Mouse (Mus musculus): ENCODE measurements around the gene Sag.

Sag gene

GRCm38 (mm10) chr1:87853601-87854361, 50.3 kb downstream of the Sag start:
- peak in 1 of 2 experiments; percentile 20 for DNase-seq (ENCODE audit: low spot score in 2 of 2)

- no peak for DNase-seq (ENCODE audit: low spot score in 2 of 2)
These were observed 50.9 kb downstream of the Sag start for GRCm38 (mm10) chr1:87854411-87854810.

- no peak for DNase-seq (ENCODE audit: low spot score in 2 of 2)
These were observed 51.4 kb downstream of the Sag start for GRCm38 (mm10) chr1:87854851-87855251.

- DNase-seq (ENCODE audit: low spot score in 2 of 2), result no peak
These were observed 52.0 kb downstream of the Sag start for GRCm38 (mm10) chr1:87855522-87855921.

GRCm38 (mm10) chr1:87856823-87857222, 53.3 kb downstream of the Sag start:
- DNase-seq (ENCODE audit: low spot score in 2 of 2), result peak in 1 of 2 experiments; percentile 61

GRCm38 (mm10) chr1:87858031-87858430, 54.6 kb downstream of the Sag start:
- no peak for DNase-seq (ENCODE audit: low spot score in 2 of 2)

- DNase-seq (ENCODE audit: low spot score in 2 of 2), result no peak
These were observed 55.0 kb downstream of the Sag start for GRCm38 (mm10) chr1:87858529-87858928.

- no peak for DNase-seq (ENCODE audit: low spot score in 2 of 2)
These were observed 60.1 kb downstream of the Sag start for GRCm38 (mm10) chr1:87863602-87864001.

- no peak for DNase-seq (ENCODE audit: low spot score in 2 of 2)
These were observed 61.4 kb downstream of the Sag start for GRCm38 (mm10) chr1:87864889-87865288.

GRCm38 (mm10) chr1:87866672-87867071, 63.2 kb downstream of the Sag start:
- no peak for DNase-seq (ENCODE audit: low spot score in 2 of 2)

GRCm38 (mm10) chr1:87871546-87871945, 68.1 kb downstream of the Sag start:
- DNase-seq (ENCODE audit: low spot score in 2 of 2), result peak in 1 of 2 experiments; percentile 26

GRCm38 (mm10) chr1:87873081-87873480, 69.6 kb downstream of the Sag start:
- DNase-seq (ENCODE audit: low spot score in 2 of 2), result no peak

GRCm38 (mm10) chr1:87876065-87876464, 72.6 kb downstream of the Sag start:
- no peak for DNase-seq (ENCODE audit: low spot score in 2 of 2)

GRCm38 (mm10) chr1:87877552-87878283, 74.2 kb downstream of the Sag start:
- no peak for DNase-seq (ENCODE audit: low spot score in 2 of 2)

- DNase-seq (ENCODE audit: low spot score in 2 of 2), result no peak
These were observed 75.6 kb downstream of the Sag start for GRCm38 (mm10) chr1:87879034-87879433.

GRCm38 (mm10) chr1:87879494-87880325, 76.2 kb downstream of the Sag start:
- DNase-seq (ENCODE audit: low spot score in 2 of 2), result peak; percentile 87 to 92

GRCm38 (mm10) chr1:87880326-87880627, 76.8 kb downstream of the Sag start:
- no peak for DNase-seq (ENCODE audit: low spot score in 2 of 2)

- DNase-seq (ENCODE audit: low spot score in 2 of 2), result peak; percentile 70 to 82
These were observed 77.4 kb downstream of the Sag start for GRCm38 (mm10) chr1:87880856-87881255.

- no peak for DNase-seq (ENCODE audit: low spot score in 2 of 2)
These were observed 78.2 kb downstream of the Sag start for GRCm38 (mm10) chr1:87881726-87882125.

GRCm38 (mm10) chr1:87882554-87882953, 79.1 kb downstream of the Sag start:
- no peak for DNase-seq (ENCODE audit: low spot score in 2 of 2)

- no peak for DNase-seq (ENCODE audit: low spot score in 2 of 2)
These were observed 87.5 kb downstream of the Sag start for GRCm38 (mm10) chr1:87890960-87891359.

- DNase-seq (ENCODE audit: low spot score in 2 of 2), result no peak
These were observed 88.2 kb downstream of the Sag start for GRCm38 (mm10) chr1:87891634-87892033.
